Mouse (Mus musculus) adrenal gland, postnatal 4 days (tissue): ENCODE results near the gene Edc3. TPM values are rescaled to one million over a fixed set of nuclear protein-coding genes. Genes with fewer than 3 reads are reported as not detected.

Experiments used
- DNase-seq, 2 experiments: peaks; one replicate each; pipeline ENCODE4 v3.0.0; 2021 to 2022; ENCODE audit warnings: low spot score in 2 of 2, mixed read lengths in 2 of 2
- total RNA-seq, 2 experiments: library from RNA; stranded (reverse); gene quantifications; 2 replicates each; pipeline ENCODE4 v1.2.3; 2021

Edc3 gene
- total RNA-seq, 2 experiments from 2014 or later, result 19.0 to 20.4 TPM

DNA sequence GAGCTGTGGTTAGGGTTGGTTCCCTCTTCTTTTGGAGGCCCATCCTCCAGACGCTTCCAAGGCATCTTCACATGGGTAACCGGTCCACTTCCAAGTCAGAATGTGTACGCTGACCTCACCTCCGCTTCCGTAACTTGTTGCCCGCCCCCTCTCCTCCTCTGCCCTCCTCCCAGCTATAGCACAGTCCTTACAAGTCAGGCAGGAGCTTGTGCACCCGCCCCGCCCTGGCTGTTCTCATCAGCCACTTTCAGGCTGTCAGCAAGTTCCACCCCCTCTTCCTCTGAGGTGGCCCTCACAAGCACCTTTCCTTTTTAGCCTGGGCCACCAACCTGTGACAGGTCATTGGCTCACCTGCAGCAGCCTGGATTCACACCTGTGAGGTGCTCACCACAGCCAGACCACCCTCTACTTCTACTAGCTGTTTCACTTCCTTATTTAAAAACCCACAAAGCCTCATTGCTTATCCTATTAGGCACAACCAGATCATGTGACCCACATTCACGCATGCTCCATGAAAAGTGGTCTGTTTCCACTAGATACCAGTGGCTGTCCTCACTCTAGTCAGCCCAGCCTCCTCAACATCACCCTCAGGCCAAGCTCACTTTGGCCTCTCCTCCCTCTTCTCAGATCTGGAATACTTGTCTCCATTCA is 92.1 kb downstream of the Edc3 start:
- DNase-seq, result no peak

Other genes starting within 250 kb of the Edc3 start
- gene Scamp5, start 240.5 kb upstream of the Edc3 start, total RNA-seq, result 10 to 100 TPM; 27.7 to 29.8 TPM
- gene Rpp25, start 204.5 kb upstream of the Edc3 start, total RNA-seq, result 1 to 10 TPM; 6.2 to 6.9 TPM
- 100 to 1,000 TPM; 381 to 426 TPM for gene Cox5a, start 187.3 kb upstream of the Edc3 start, total RNA-seq
- 10 to 100 TPM; 23.5 to 27.3 TPM for gene Fam219b, start 171.0 kb upstream of the Edc3 start, total RNA-seq
- gene Mpi, start 155.8 kb upstream of the Edc3 start, total RNA-seq, result 10 to 100 TPM; 50.7 to 55.7 TPM
- gene Scamp2, start 147.6 kb upstream of the Edc3 start, total RNA-seq, result 10 to 100 TPM; 63.4 to 72.2 TPM
- 10 to 100 TPM; 23.4 to 29.2 TPM for gene Ulk3, start 119.1 kb upstream of the Edc3 start, total RNA-seq
- not detected for gene Cplx3, start 102.3 kb upstream of the Edc3 start, total RNA-seq
- not detected for gene Lman1l, start 87.8 kb upstream of the Edc3 start, total RNA-seq
- gene Csk, start 54.9 kb upstream of the Edc3 start, total RNA-seq, result 10 to 100 TPM; 91.3 to 92.4 TPM
- gene Cyp1a2, start 24.8 kb upstream of the Edc3 start, total RNA-seq, result 1 to 10 TPM in 1 of 2 experiments, not detected in 1; 8.7 TPM
- under 1 TPM in 1 of 2 experiments, not detected in 1; 0.31 TPM for gene Cyp1a1, start 20.6 kb upstream of the Edc3 start, total RNA-seq
- gene Clk3, start 57.3 kb downstream of the Edc3 start, total RNA-seq, result 10 to 100 TPM; 72.6 to 82.5 TPM
- 1 to 10 TPM; 4.1 to 6.3 TPM for gene Arid3b, start 128.3 kb downstream of the Edc3 start, total RNA-seq
- gene Ubl7, start 202.4 kb downstream of the Edc3 start, total RNA-seq, result 10 to 100 TPM; 78.8 to 85.3 TPM
- 10 to 100 TPM; 15.1 to 16.1 TPM for gene Sema7a, start 231.6 kb downstream of the Edc3 start, total RNA-seq